Mouse (Mus musculus) C2C12 (cell line): ENCODE data around the gene Syne1.

Source experiments
- CTCF ChIP-seq: IDR thresholded peaks from one replicate; pipeline ENCODE4 v1.5.1; 2011; ENCODE audit not compliant: control insufficient read depth, insufficient read depth, insufficient read length
- FOSL1 ChIP-seq: IDR thresholded peaks from one replicate; pipeline ENCODE4 v1.8.0; 2011; ENCODE audit warnings: mild to moderate bottlenecking, low read length; ENCODE audit not compliant: poor library complexity, insufficient read depth, severe bottlenecking
- MAX ChIP-seq: IDR thresholded peaks from one replicate; pipeline ENCODE4 v1.6.1; 2011; ENCODE audit warnings: mild to moderate bottlenecking, control low read depth
- MYOD1 ChIP-seq: IDR thresholded peaks from one replicate; pipeline ENCODE4 v1.6.1; 2011; ENCODE audit warnings: low read depth; ENCODE audit not compliant: control insufficient read depth, insufficient read length
- USF1 ChIP-seq: IDR thresholded peaks from one replicate; pipeline ENCODE4 v1.6.1; 2011; ENCODE audit warnings: low read depth, mild to moderate bottlenecking, control low read depth, moderate library complexity

GRCm38 (mm10) chr10:5490029-5490428 lies 61.3 kb downstream of the Syne1 start:
- peak; percentile 1 for TF ChIP-seq CTCF
- no peak for TF ChIP-seq MYOD1
- TF ChIP-seq MAX: no peak
- TF ChIP-seq USF1: no peak
- no peak for TF ChIP-seq FOSL1
